ENCODE assay signal across 9 mouse cellular contexts in genomic region chr4:41684131-41684930, GRCm38 (mm10). TPM values are rescaled to one million over a fixed set of nuclear protein-coding genes. Genes with fewer than 3 reads are reported as not detected.
DNase-seq lines count a peak whose midpoint lies in the region; ATAC-seq and TF ChIP-seq lines count a peak whose summit lies in the region.
"Not testable (repeated sequence)": the region's sequence is repeated elsewhere in the genome, so short reads cannot be mapped to it uniquely, and the experiment has no call there.
"Had no signal": no experiment of that assay in that cellular context is flagged by ENCODE, and none has a peak within 500 bp of the region (broad histone marks: within the 10 kb centered on the region; RNA-seq: fewer than 3 reads in every experiment).

No protein-coding gene starts in this region.

- peaks cover 59% of the 10 kb centered on the region for H3K4me1 ChIP-seq in embryonic facial prominence, embryonic 10.5 days
- peaks cover 28% of the 10 kb centered on the region for H3K4me1 ChIP-seq in forebrain, embryonic 14.5 days (ENCODE audit: control insufficient read depth, insufficient read depth, low read length)
- H3K4me1 ChIP-seq in heart, embryonic 14.5 days (ENCODE audit: control insufficient read depth in 2 of 2, insufficient read depth in 2 of 2, low read length in 2 of 2), result peaks cover 5 to 18% of the 10 kb centered on the region in 2 experiments; a peak in 3 of 4 replicates
- H3K4me1 ChIP-seq in hindbrain, postnatal 0 days (ENCODE audit: insufficient read depth, low read length); stomach, postnatal 0 days (replicated peaks; ENCODE audit: control insufficient read depth, insufficient read depth): not testable (repeated sequence)
- peaks cover 17% of the 10 kb centered on the region for H3K4me1 ChIP-seq in limb, embryonic 12.5 days (replicated peaks)
- H3K4me1 ChIP-seq in midbrain, embryonic 10.5 days, result peaks cover 78% of the 10 kb centered on the region
- H3K4me1 ChIP-seq in neural tube, embryonic 12.5 days, result peaks cover 41% of the 10 kb centered on the region

- TF ChIP-seq CTCF in hindbrain, postnatal 0 days (IDR thresholded peaks at IDR 0.05; ENCODE audit: low read depth); stomach, postnatal 0 days (IDR thresholded peaks at IDR 0.05; ENCODE audit: low read depth): not testable (repeated sequence)

- H3K27ac ChIP-seq in embryonic facial prominence, embryonic 10.5 days (replicated peaks), result peak overlapping the region; percentile 73
- H3K27ac ChIP-seq in forebrain, embryonic 14.5 days (ENCODE audit: low read depth, low read length), result peak overlapping the region; percentile 83
- H3K27ac ChIP-seq in heart, embryonic 14.5 days (replicated peaks in 1 of 2; ENCODE audit: control insufficient read depth in 1 of 2, insufficient read depth in 1 of 2, low read depth in 2 of 2, low read length in 2 of 2), result peak overlapping the region in 1 of 2 experiments; percentile 28; a peak in 1 of 4 replicates
- not testable (repeated sequence) for H3K27ac ChIP-seq in hindbrain, postnatal 0 days; limb, embryonic 12.5 days; stomach, postnatal 0 days (replicated peaks)
- peak overlapping the region; percentile 89 for H3K27ac ChIP-seq in midbrain, embryonic 10.5 days (replicated peaks)
- peak overlapping the region; percentile 53; the same call in 1 of the 2 replicates for H3K27ac ChIP-seq in neural tube, embryonic 12.5 days

- H3K9me3 ChIP-seq in embryonic facial prominence, embryonic 10.5 days; forebrain, embryonic 14.5 days (replicated peaks; ENCODE audit: control insufficient read depth, low read length); heart, embryonic 14.5 days (ENCODE audit: control insufficient read depth, low read length); hindbrain, postnatal 0 days (ENCODE audit: low read length); limb, embryonic 12.5 days; midbrain, embryonic 10.5 days (replicated peaks); neural tube, embryonic 12.5 days; stomach, postnatal 0 days (ENCODE audit: control insufficient read depth, low read length): not testable (repeated sequence)

- not testable (repeated sequence) for H3K36me3 ChIP-seq in embryonic facial prominence, embryonic 10.5 days (replicated peaks); forebrain, embryonic 14.5 days (ENCODE audit: control insufficient read depth, insufficient read depth, low read length); heart, embryonic 14.5 days (ENCODE audit: control insufficient read depth, insufficient read depth, low read length); hindbrain, postnatal 0 days (ENCODE audit: insufficient read depth, low read length); limb, embryonic 12.5 days; neural tube, embryonic 12.5 days; stomach, postnatal 0 days (ENCODE audit: control insufficient read depth, insufficient read depth, low read length)
- H3K36me3 ChIP-seq in midbrain, embryonic 10.5 days, result peaks cover 38% of the 10 kb centered on the region

- H3K4me3 ChIP-seq in embryonic facial prominence, embryonic 10.5 days, result peak overlapping the region; percentile 43
- not testable (repeated sequence) for H3K4me3 ChIP-seq in forebrain, embryonic 14.5 days (ENCODE audit: low read depth, low read length); heart, embryonic 14.5 days (ENCODE audit: control insufficient read depth in 1 of 2, insufficient read depth in 1 of 2, low read depth in 1 of 2, low read length in 2 of 2); hindbrain, postnatal 0 days (ENCODE audit: low read length); neural tube, embryonic 12.5 days; stomach, postnatal 0 days (ENCODE audit: low read depth, low read length)
- 0 out of 2 replicates have a peak overlapping the region, but pooled peaks have one; percentile 4 for H3K4me3 ChIP-seq in limb, embryonic 12.5 days (replicated peaks)
- H3K4me3 ChIP-seq in midbrain, embryonic 10.5 days, result peak overlapping the region; percentile 41

- H3K27me3 ChIP-seq in embryonic facial prominence, embryonic 10.5 days (replicated peaks; ENCODE audit: low read depth, poor library complexity, severe bottlenecking), result peaks cover 22% of the 10 kb centered on the region
- H3K27me3 ChIP-seq in forebrain, embryonic 14.5 days (replicated peaks; ENCODE audit: control insufficient read depth, insufficient read depth, low read length); heart, embryonic 14.5 days (ENCODE audit: control insufficient read depth, insufficient read depth, low read length); hindbrain, postnatal 0 days (ENCODE audit: insufficient read depth, low read length); midbrain, embryonic 10.5 days (ENCODE audit: low read depth, poor library complexity, severe bottlenecking); neural tube, embryonic 12.5 days (replicated peaks); stomach, postnatal 0 days (ENCODE audit: control insufficient read depth, insufficient read depth, low read length): not testable (repeated sequence)
- H3K27me3 ChIP-seq in limb, embryonic 12.5 days, result peaks cover 61% of the 10 kb centered on the region

- WGBS in embryonic facial prominence, embryonic 10.5 days, result under 1% methylated on average over 27 of the region's 27 CpGs
- 2% methylated on average over 21 of the region's 27 CpGs for WGBS in forebrain, embryonic 14.5 days
- 3% methylated on average over 23 of the region's 27 CpGs for WGBS in heart, embryonic 14.5 days
- 6% methylated on average over 21 of the region's 27 CpGs for WGBS in hindbrain, postnatal 0 days
- 3% methylated on average over 26 of the region's 27 CpGs for WGBS in limb, embryonic 12.5 days
- under 1% methylated on average over 22 of the region's 27 CpGs for WGBS in midbrain, embryonic 10.5 days
- under 1% methylated on average over 24 of the region's 27 CpGs for WGBS in neural tube, embryonic 12.5 days
- whole genome bisulfite sequencing in stomach, postnatal 0 days, result 14% methylated on average over 22 of the region's 27 CpGs

- peak; percentile 35 for ATAC-seq in forebrain, embryonic 14.5 days
- ATAC-seq in heart, embryonic 14.5 days (ENCODE audit: insufficient number of reproducible peaks, insufficient read depth, low FRiP score, low read depth); limb, embryonic 12.5 days (ENCODE audit: insufficient number of reproducible peaks, insufficient read depth, low FRiP score, low TSS enrichment, low read depth): not testable (repeated sequence)
- ATAC-seq in hindbrain, postnatal 0 days, result peak; percentile 14; the same call in 1 of the 2 replicates
- ATAC-seq in neural tube, embryonic 12.5 days (ENCODE audit: low FRiP score, low read depth), result peak; percentile 68
- peak; percentile 46; the same call in 1 of the 2 replicates for ATAC-seq in stomach, postnatal 0 days (ENCODE audit: low FRiP score, low TSS enrichment)

- TF ChIP-seq EP300 in stomach, postnatal 0 days (optimal IDR thresholded peaks at IDR 0.05), result not testable (repeated sequence)

- peak overlapping the region; percentile 32 for H3K4me2 ChIP-seq in forebrain, embryonic 14.5 days (ENCODE audit: low read length)
- H3K4me2 ChIP-seq in heart, embryonic 14.5 days (ENCODE audit: low read length), result peak overlapping the region; percentile 38
- peak overlapping the region; percentile 38; the same call in 1 of the 2 replicates for H3K4me2 ChIP-seq in hindbrain, postnatal 0 days (ENCODE audit: low read depth, low read length)
- H3K4me2 ChIP-seq in limb, embryonic 12.5 days, result peak overlapping the region; percentile 42
- peak overlapping the region; percentile 38 for H3K4me2 ChIP-seq in neural tube, embryonic 12.5 days (replicated peaks)
- not testable (repeated sequence) for H3K4me2 ChIP-seq in stomach, postnatal 0 days (replicated peaks; ENCODE audit: low read depth)

- DNase-seq in embryonic facial prominence, embryonic 10.5 days (ENCODE audit: low spot score); forebrain, embryonic 14.5 days (ENCODE audit: low spot score); hindbrain, postnatal 0 days (ENCODE audit: low spot score); stomach, postnatal 0 days (ENCODE audit: low spot score): not testable (repeated sequence)
- DNase-seq in midbrain, embryonic 10.5 days (ENCODE audit: low spot score), result peak; percentile 78

- not testable (repeated sequence) for H3K9ac ChIP-seq in forebrain, embryonic 14.5 days (ENCODE audit: low read length); heart, embryonic 14.5 days (ENCODE audit: low read length); hindbrain, postnatal 0 days (replicated peaks; ENCODE audit: low read length); limb, embryonic 12.5 days (replicated peaks); neural tube, embryonic 12.5 days; stomach, postnatal 0 days (ENCODE audit: low read length)

RNA-seq across cellular contexts. Expression of gene Cntfr, which starts 12.6 kb away (rescaled TPM):
- 8.6 and 11.1 TPM in 2 replicates for polyA plus RNA-seq in embryonic facial prominence, embryonic 10.5 days (2016; fragmentation: Nextera tagmentation; extraction: Ambion mirVana)
- polyA plus RNA-seq in forebrain, embryonic 14.5 days (2014; fragmentation: Nextera tagmentation; extraction: Ambion mirVana), result 12.6 and 12.7 TPM in 2 replicates
- 1.2 and 2.8 TPM in 2 replicates for polyA plus RNA-seq in heart, embryonic 14.5 days (2014; fragmentation: Nextera tagmentation; extraction: Ambion mirVana)
- 59.3 and 61.9 TPM in 2 replicates for total RNA-seq in hindbrain, postnatal 0 days (2014; rRNA removed)
- 18.5 and 22.1 TPM in 2 replicates for polyA plus RNA-seq in hindbrain, postnatal 0 days (2015; fragmentation: Nextera tagmentation; extraction: Ambion mirVana)
- 4.7 and 5.5 TPM in 2 replicates for polyA plus RNA-seq in limb, embryonic 12.5 days (2016; fragmentation: Nextera tagmentation; extraction: Ambion mirVana)
- polyA plus RNA-seq in midbrain, embryonic 10.5 days (2016; fragmentation: Nextera tagmentation; extraction: Ambion mirVana), result 27.1 and 35.8 TPM in 2 replicates
- 32.8 and 36.4 TPM in 2 replicates for polyA plus RNA-seq in neural tube, embryonic 12.5 days (2016; fragmentation: Nextera tagmentation; extraction: Ambion mirVana)
- 4.3 and 5.9 TPM in 2 replicates for polyA plus RNA-seq in stomach, postnatal 0 days (2015; fragmentation: Nextera tagmentation; extraction: Ambion mirVana)
- total RNA-seq: MEL had no signal

RNA-seq across cellular contexts. Expression of gene Il11ra1, which starts 15.5 kb away (rescaled TPM):
- 146 and 188 TPM in 2 replicates for polyA plus RNA-seq in embryonic facial prominence, embryonic 10.5 days (2016; fragmentation: Nextera tagmentation; extraction: Ambion mirVana)
- 23.9 and 24.3 TPM in 2 replicates for polyA plus RNA-seq in forebrain, embryonic 14.5 days (2014; fragmentation: Nextera tagmentation; extraction: Ambion mirVana)
- polyA plus RNA-seq in heart, embryonic 14.5 days (2014; fragmentation: Nextera tagmentation; extraction: Ambion mirVana), result 120 and 136 TPM in 2 replicates
- 24.4 and 41.9 TPM in 2 replicates for total RNA-seq in hindbrain, postnatal 0 days (2014; rRNA removed)
- polyA plus RNA-seq in hindbrain, postnatal 0 days (2015; fragmentation: Nextera tagmentation; extraction: Ambion mirVana), result 47.4 and 49.8 TPM in 2 replicates
- 296 and 302 TPM in 2 replicates for polyA plus RNA-seq in limb, embryonic 12.5 days (2016; fragmentation: Nextera tagmentation; extraction: Ambion mirVana)
- polyA plus RNA-seq in midbrain, embryonic 10.5 days (2016; fragmentation: Nextera tagmentation; extraction: Ambion mirVana), result 69.0 TPM in 2 replicates
- 73.3 and 79.5 TPM in 2 replicates for polyA plus RNA-seq in neural tube, embryonic 12.5 days (2016; fragmentation: Nextera tagmentation; extraction: Ambion mirVana)
- 73.7 and 80.0 TPM in 2 replicates for polyA plus RNA-seq in stomach, postnatal 0 days (2015; fragmentation: Nextera tagmentation; extraction: Ambion mirVana)

RNA-seq across cellular contexts. Expression of gene Rpp25l, which starts 29.0 kb away (rescaled TPM):
- polyA plus RNA-seq in embryonic facial prominence, embryonic 10.5 days (2016; fragmentation: Nextera tagmentation; extraction: Ambion mirVana), result 91.2 and 91.9 TPM in 2 replicates
- polyA plus RNA-seq in forebrain, embryonic 14.5 days (2014; fragmentation: Nextera tagmentation; extraction: Ambion mirVana), result 72.2 and 83.3 TPM in 2 replicates
- 47.1 and 48.6 TPM in 2 replicates for polyA plus RNA-seq in heart, embryonic 14.5 days (2014; fragmentation: Nextera tagmentation; extraction: Ambion mirVana)
- 35.0 and 42.2 TPM in 2 replicates for total RNA-seq in hindbrain, postnatal 0 days (2014; rRNA removed)
- 47.3 and 48.3 TPM in 2 replicates for polyA plus RNA-seq in hindbrain, postnatal 0 days (2015; fragmentation: Nextera tagmentation; extraction: Ambion mirVana)
- polyA plus RNA-seq in limb, embryonic 12.5 days (2016; fragmentation: Nextera tagmentation; extraction: Ambion mirVana), result 82.9 and 84.6 TPM in 2 replicates
- 86.4 and 91.5 TPM in 2 replicates for polyA plus RNA-seq in midbrain, embryonic 10.5 days (2016; fragmentation: Nextera tagmentation; extraction: Ambion mirVana)
- polyA plus RNA-seq in neural tube, embryonic 12.5 days (2016; fragmentation: Nextera tagmentation; extraction: Ambion mirVana), result 65.9 and 66.9 TPM in 2 replicates
- polyA plus RNA-seq in stomach, postnatal 0 days (2015; fragmentation: Nextera tagmentation; extraction: Ambion mirVana), result 38.0 and 40.2 TPM in 2 replicates

RNA-seq across cellular contexts. Expression of gene Dctn3, which starts 38.6 kb away (rescaled TPM):
- 133 and 140 TPM in 2 replicates for polyA plus RNA-seq in embryonic facial prominence, embryonic 10.5 days (2016; fragmentation: Nextera tagmentation; extraction: Ambion mirVana)
- polyA plus RNA-seq in forebrain, embryonic 14.5 days (2014; fragmentation: Nextera tagmentation; extraction: Ambion mirVana), result 301 and 330 TPM in 2 replicates
- polyA plus RNA-seq in heart, embryonic 14.5 days (2014; fragmentation: Nextera tagmentation; extraction: Ambion mirVana), result 122 and 134 TPM in 2 replicates
- 145 and 147 TPM in 2 replicates for total RNA-seq in hindbrain, postnatal 0 days (2014; rRNA removed)
- 306 and 316 TPM in 2 replicates for polyA plus RNA-seq in hindbrain, postnatal 0 days (2015; fragmentation: Nextera tagmentation; extraction: Ambion mirVana)
- polyA plus RNA-seq in limb, embryonic 12.5 days (2016; fragmentation: Nextera tagmentation; extraction: Ambion mirVana), result 103 and 104 TPM in 2 replicates
- 150 and 167 TPM in 2 replicates for polyA plus RNA-seq in midbrain, embryonic 10.5 days (2016; fragmentation: Nextera tagmentation; extraction: Ambion mirVana)
- polyA plus RNA-seq in neural tube, embryonic 12.5 days (2016; fragmentation: Nextera tagmentation; extraction: Ambion mirVana), result 225 and 233 TPM in 2 replicates
- 129 TPM in 2 replicates for polyA plus RNA-seq in stomach, postnatal 0 days (2015; fragmentation: Nextera tagmentation; extraction: Ambion mirVana)

RNA-seq across cellular contexts. Expression of gene Enho, which starts 44.2 kb away (rescaled TPM):
- polyA plus RNA-seq in embryonic facial prominence, embryonic 10.5 days (2016; fragmentation: Nextera tagmentation; extraction: Ambion mirVana), result 19.3 and 19.8 TPM in 2 replicates
- polyA plus RNA-seq in forebrain, embryonic 14.5 days (2014; fragmentation: Nextera tagmentation; extraction: Ambion mirVana), result 64.7 and 73.9 TPM in 2 replicates
- 3.9 and 6.3 TPM in 2 replicates for polyA plus RNA-seq in heart, embryonic 14.5 days (2014; fragmentation: Nextera tagmentation; extraction: Ambion mirVana)
- 179 and 205 TPM in 2 replicates for total RNA-seq in hindbrain, postnatal 0 days (2014; rRNA removed)
- polyA plus RNA-seq in hindbrain, postnatal 0 days (2015; fragmentation: Nextera tagmentation; extraction: Ambion mirVana), result 139 and 141 TPM in 2 replicates
- polyA plus RNA-seq in limb, embryonic 12.5 days (2016; fragmentation: Nextera tagmentation; extraction: Ambion mirVana), result 21.9 and 22.2 TPM in 2 replicates
- 23.2 and 31.4 TPM in 2 replicates for polyA plus RNA-seq in midbrain, embryonic 10.5 days (2016; fragmentation: Nextera tagmentation; extraction: Ambion mirVana)
- polyA plus RNA-seq in neural tube, embryonic 12.5 days (2016; fragmentation: Nextera tagmentation; extraction: Ambion mirVana), result 73.6 and 74.1 TPM in 2 replicates
- 50.5 and 55.4 TPM in 2 replicates for polyA plus RNA-seq in stomach, postnatal 0 days (2015; fragmentation: Nextera tagmentation; extraction: Ambion mirVana)
